Mouse (Mus musculus) thymus, adult 2 months (tissue): ENCODE measurements around the gene BC024978.

Experiments
- CTCF ChIP-seq: fragments of 200-500 bp; IDR thresholded peaks from 2 replicates; pipeline ENCODE4 v1.5.1; 2012; ENCODE audit warnings: mild to moderate bottlenecking, control low read depth, low read length, moderate library complexity, borderline replicate concordance; ENCODE audit not compliant: control insufficient read depth, poor library complexity, insufficient read depth; ENCODE audit errors: extremely low read depth
- POLR2A ChIP-seq: fragments of 200-500 bp; IDR thresholded peaks from 2 replicates; pipeline ENCODE4 v1.6.1; 2012; ENCODE audit warnings: mild to moderate bottlenecking, low read length, control low read depth, moderate library complexity; ENCODE audit not compliant: control insufficient read depth, poor library complexity, insufficient read depth; ENCODE audit errors: extremely low read depth

- TF ChIP-seq CTCF (no peak), POLR2A (no peak)
Observed at GRCm38 (mm10) chr7:27238568-27238967, 43.0 kb downstream of the BC024978 start.
